Comparison of ENCODE assay signal across 8 mouse cellular contexts in the genomic region with DNA sequence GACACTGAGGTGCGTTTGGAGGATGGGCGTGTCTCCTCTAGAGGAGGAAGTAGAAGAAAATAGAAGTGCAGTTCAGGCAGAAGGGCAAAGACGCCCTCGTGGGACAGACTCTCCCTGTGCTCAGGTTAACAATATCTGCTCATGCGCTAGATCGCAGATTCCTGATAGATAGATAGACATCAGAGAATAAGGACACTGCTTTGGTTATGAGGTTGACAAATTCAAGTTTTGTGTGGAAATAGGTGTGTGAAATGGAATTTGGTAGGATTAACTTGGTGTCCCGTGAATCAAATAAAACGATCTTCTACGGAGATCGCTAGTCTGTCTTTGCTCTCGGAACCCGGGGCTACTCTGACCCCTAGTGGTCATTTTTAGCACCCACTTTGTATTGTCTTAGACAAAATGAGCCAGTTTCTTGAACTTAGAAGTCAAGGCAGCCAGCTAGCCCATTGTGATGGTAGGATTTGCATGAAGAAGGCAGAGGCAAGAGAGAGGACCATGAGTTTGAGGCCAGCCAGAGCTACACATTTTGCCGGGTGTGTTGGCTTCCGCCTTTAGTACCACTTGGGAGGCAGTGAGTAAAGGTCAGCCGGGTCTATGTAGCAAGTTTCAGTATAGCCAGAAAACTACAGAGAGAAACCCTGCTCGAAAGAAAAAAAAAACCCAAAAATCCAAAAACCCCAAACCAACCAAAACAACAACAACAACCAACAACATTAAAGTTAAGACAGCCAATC. TPM values are rescaled to one million over a fixed set of nuclear protein-coding genes. Genes with fewer than 3 reads are reported as not detected.
DNase-seq lines count a peak whose midpoint lies in the region; ATAC-seq lines count a peak whose summit lies in the region.

No protein-coding gene starts in this region.

- no peak overlapping the region for H3K27ac ChIP-seq in embryonic facial prominence, embryonic 11.5 days (replicated peaks; ENCODE audit: low read depth, low read length)
- no peak overlapping the region for H3K27ac ChIP-seq in heart, embryonic 14.5 days (replicated peaks in 1 of 2; ENCODE audit: control insufficient read depth in 1 of 2, insufficient read depth in 1 of 2, low read depth in 2 of 2, low read length in 2 of 2)
- no peak overlapping the region for H3K27ac ChIP-seq in kidney, embryonic 16.5 days (ENCODE audit: low read length)
- H3K27ac ChIP-seq in liver, embryonic 11.5 days (ENCODE audit: low read depth, low read length), result no peak overlapping the region

- H3K4me2 ChIP-seq in embryonic facial prominence, embryonic 11.5 days (ENCODE audit: low read depth, low read length), result peak overlapping the region; percentile 29; the same call in 1 of the 2 replicates
- H3K4me2 ChIP-seq in heart, embryonic 14.5 days (ENCODE audit: low read length), result peak overlapping the region; percentile 61
- peak overlapping the region; percentile 34; the same call in 1 of the 2 replicates for H3K4me2 ChIP-seq in kidney, embryonic 16.5 days (replicated peaks; ENCODE audit: low read depth, low read length)
- H3K4me2 ChIP-seq in liver, embryonic 11.5 days, result peak overlapping the region; percentile 60

- no peaks in the 10 kb centered on the region for H3K36me3 ChIP-seq in embryonic facial prominence, embryonic 11.5 days (replicated peaks; ENCODE audit: control insufficient read depth, insufficient read depth, low read depth, low read length)
- H3K36me3 ChIP-seq in heart, embryonic 14.5 days (ENCODE audit: control insufficient read depth, insufficient read depth, low read length), result peaks cover 46% of the 10 kb centered on the region
- peaks cover 30% of the 10 kb centered on the region for H3K36me3 ChIP-seq in kidney, embryonic 16.5 days (ENCODE audit: insufficient read depth, low read length)
- no peaks in the 10 kb centered on the region for H3K36me3 ChIP-seq in liver, embryonic 11.5 days (ENCODE audit: control insufficient read depth, insufficient read depth, low read length)

- peak overlapping the region; percentile 11; the same call in 1 of the 2 replicates for H3K4me3 ChIP-seq in embryonic facial prominence, embryonic 11.5 days (ENCODE audit: low read depth, low read length)
- H3K4me3 ChIP-seq in heart, embryonic 14.5 days (ENCODE audit: control insufficient read depth in 1 of 2, insufficient read depth in 1 of 2, low read depth in 1 of 2, low read length in 2 of 2), result peak overlapping the region in 1 of 2 experiments; percentile 29; a peak in 2 of 4 replicates
- 0 out of 2 replicates have a peak overlapping the region, but pooled peaks have one; percentile 12 for H3K4me3 ChIP-seq in kidney, embryonic 16.5 days (ENCODE audit: low read length)
- 0 out of 2 replicates have a peak overlapping the region, but pooled peaks have one; percentile 25 for H3K4me3 ChIP-seq in liver, embryonic 11.5 days (ENCODE audit: low read depth, low read length)

- H3K9me3 ChIP-seq in embryonic facial prominence, embryonic 11.5 days (replicated peaks; ENCODE audit: control insufficient read depth, low read length), result no peaks in the 10 kb centered on the region
- no peaks in the 10 kb centered on the region for H3K9me3 ChIP-seq in heart, embryonic 14.5 days (ENCODE audit: control insufficient read depth, low read length)
- no peaks in the 10 kb centered on the region for H3K9me3 ChIP-seq in kidney, embryonic 16.5 days (ENCODE audit: low read length)
- no peaks in the 10 kb centered on the region for H3K9me3 ChIP-seq in liver, embryonic 11.5 days (ENCODE audit: control insufficient read depth, low read length)

- WGBS in embryonic facial prominence, embryonic 11.5 days, result 22% methylated on average over 16 of the region's 16 CpGs
- 24% methylated on average over 16 of the region's 16 CpGs for WGBS in heart, embryonic 14.5 days
- 25% methylated on average over 16 of the region's 16 CpGs for WGBS in kidney, embryonic 16.5 days
- WGBS in liver, embryonic 11.5 days, result 21% methylated on average over 16 of the region's 16 CpGs

- H3K4me1 ChIP-seq in embryonic facial prominence, embryonic 11.5 days (ENCODE audit: control insufficient read depth, insufficient read depth, low read length), result no peaks in the 10 kb centered on the region
- H3K4me1 ChIP-seq in heart, embryonic 14.5 days (ENCODE audit: control insufficient read depth in 2 of 2, insufficient read depth in 2 of 2, low read length in 2 of 2), result no peaks in the 10 kb centered on the region
- peaks cover 13% of the 10 kb centered on the region for H3K4me1 ChIP-seq in kidney, embryonic 16.5 days (ENCODE audit: insufficient read depth, low read length)
- 0 out of 2 replicates have a peak, but pooled peaks cover 3% of the 10 kb centered on the region for H3K4me1 ChIP-seq in liver, embryonic 11.5 days (replicated peaks; ENCODE audit: control insufficient read depth, insufficient read depth, low read length)

- no peak for ATAC-seq in embryonic facial prominence, embryonic 11.5 days (replicated peaks; ENCODE audit: insufficient number of reproducible peaks, low FRiP score, low TSS enrichment, low read depth)
- no peak for ATAC-seq in heart, embryonic 14.5 days (ENCODE audit: insufficient number of reproducible peaks, insufficient read depth, low FRiP score, low read depth)
- ATAC-seq in kidney, embryonic 16.5 days (ENCODE audit: low FRiP score, low TSS enrichment), result no peak
- ATAC-seq in liver, embryonic 11.5 days (replicated peaks; ENCODE audit: low FRiP score), result peak; percentile 65
- peak; percentile 47; the same call in 1 of the 2 replicates for ATAC-seq in monocyte, adult 5-6 weeks (replicated peaks; ENCODE audit: insufficient number of reproducible peaks, low FRiP score, low TSS enrichment, poor library complexity, severe bottlenecking)

- DNase-seq in CD8-positive naive resting alpha-beta T cell, adult 2 months (ENCODE audit: low read depth in 2 of 2, low spot score in 2 of 2), result peak; percentile 55 to 65
- DNase-seq in adrenal gland, postnatal 25 days, result peak; percentile 49
- DNase-seq in embryonic facial prominence, embryonic 11.5 days (ENCODE audit: low spot score), result peak; percentile 87
- peak; percentile 52 for DNase-seq in liver, embryonic 11.5 days (ENCODE audit: low spot score)
- peak; percentile 62 for DNase-seq in testis, postnatal 10 days (ENCODE audit: low spot score)

- H3K27me3 ChIP-seq in embryonic facial prominence, embryonic 11.5 days (ENCODE audit: control insufficient read depth, insufficient read depth, low read length), result no peaks in the 10 kb centered on the region
- H3K27me3 ChIP-seq in heart, embryonic 14.5 days (ENCODE audit: control insufficient read depth, insufficient read depth, low read length), result no peaks in the 10 kb centered on the region
- no peaks in the 10 kb centered on the region for H3K27me3 ChIP-seq in kidney, embryonic 16.5 days (ENCODE audit: insufficient read depth, low read length)
- H3K27me3 ChIP-seq in liver, embryonic 11.5 days (replicated peaks; ENCODE audit: control insufficient read depth, insufficient read depth, low read length), result 0 out of 2 replicates have a peak, but pooled peaks cover 3% of the 10 kb centered on the region

- H3K9ac ChIP-seq in embryonic facial prominence, embryonic 11.5 days (replicated peaks; ENCODE audit: low read length), result no peak overlapping the region
- H3K9ac ChIP-seq in heart, embryonic 14.5 days (ENCODE audit: low read length), result no peak overlapping the region
- no peak overlapping the region for H3K9ac ChIP-seq in kidney, embryonic 16.5 days (replicated peaks; ENCODE audit: low read length)
- no peak overlapping the region for H3K9ac ChIP-seq in liver, embryonic 11.5 days (ENCODE audit: low read depth, low read length)

RNA-seq across cellular contexts. Expression of gene Emp1, which starts 15.4 kb away (rescaled TPM):
- 29.8 and 31.3 TPM in 2 replicates for total RNA-seq in adrenal gland, postnatal 25 days (2021)
- polyA plus RNA-seq in embryonic facial prominence, embryonic 11.5 days (2014; fragmentation: Nextera tagmentation; extraction: Ambion mirVana), result 6.6 and 7.3 TPM in 2 replicates
- polyA plus RNA-seq in heart, embryonic 14.5 days (2014; fragmentation: Nextera tagmentation; extraction: Ambion mirVana), result 16.6 and 17.2 TPM in 2 replicates
- 56.3 and 67.2 TPM in 2 replicates for polyA plus RNA-seq in kidney, embryonic 16.5 days (2015; fragmentation: Nextera tagmentation; extraction: Ambion mirVana)
- polyA plus RNA-seq in liver, embryonic 11.5 days (2014; fragmentation: Nextera tagmentation; extraction: Ambion mirVana), result 0.81 and 1.5 TPM in 2 replicates
- 4.6 to 6.1 TPM (median 5.9 TPM) in 3 replicates for total RNA-seq in monocyte, adult 5-6 weeks (2017)

Comparison
In these comparisons a context has a peak if more than half of its experiments do, and no peak if none do; other contexts are left out.
1. ATAC-seq: peak in liver, embryonic 11.5 days (single experiment) and monocyte, adult 5-6 weeks (single experiment); none in embryonic facial prominence, embryonic 11.5 days (single experiment), heart, embryonic 14.5 days (single experiment) and kidney, embryonic 16.5 days (single experiment).
2. Peak in every context shown above with its lines, with median percentiles within 50 percentile points of each other: DNase-seq and H3K4me2 ChIP-seq.